Mouse (Mus musculus) embryonic facial prominence, embryonic 10.5 days (tissue): ENCODE measurements at regions not wholly inside any gene's neighbourhood (a gene's known extent, or its start where the extent isn't known, plus 50 kb on each side); places are given as distances from the start of the nearest gene placed in this dataset.

Experiments
- DNase-seq: peaks from one replicate; pipeline ENCODE4 v3.0.0-alpha.2; 2017; ENCODE audit warnings: low spot score
- H3K27ac ChIP-seq: fragments of 300-500 bp; sonication (generic); replicated peaks from 2 replicates; pipeline ENCODE4 v1.5.1; 2016; ENCODE audit warnings: mild to moderate bottlenecking
- H3K27me3 ChIP-seq: fragments of 300-500 bp; sonication (generic); replicated peaks from 2 replicates; pipeline ENCODE4 v1.6.1; 2016; ENCODE audit warnings: low read depth, mild to moderate bottlenecking; ENCODE audit not compliant: poor library complexity, severe bottlenecking
- H3K36me3 ChIP-seq: fragments of 300-500 bp; sonication (generic); replicated peaks from 2 replicates; pipeline ENCODE4 v1.6.1; 2016; ENCODE audit warnings: mild to moderate bottlenecking, moderate library complexity
- H3K4me1 ChIP-seq: fragments of 300-500 bp; sonication (generic); 2 replicates; pipeline ENCODE4 v1.6.1; 2016
- H3K4me3 ChIP-seq: fragments of 300-500 bp; sonication (generic); 2 replicates; pipeline ENCODE4 v1.5.1; 2016; ENCODE audit warnings: mild to moderate bottlenecking, moderate library complexity
- H3K9me3 ChIP-seq: fragments of 300-500 bp; sonication (generic); 2 replicates; pipeline ENCODE4 v1.6.1; 2016; ENCODE audit warnings: mild to moderate bottlenecking
- WGBS: fragments of 180-500 bp; shearing (Covaris S2); methylation state at CpG from one replicate; pipeline ENCODE4 v1.1.7; 2016; 5-methylcytosine and 5-hydroxymethylcytosine counted together

DNA sequence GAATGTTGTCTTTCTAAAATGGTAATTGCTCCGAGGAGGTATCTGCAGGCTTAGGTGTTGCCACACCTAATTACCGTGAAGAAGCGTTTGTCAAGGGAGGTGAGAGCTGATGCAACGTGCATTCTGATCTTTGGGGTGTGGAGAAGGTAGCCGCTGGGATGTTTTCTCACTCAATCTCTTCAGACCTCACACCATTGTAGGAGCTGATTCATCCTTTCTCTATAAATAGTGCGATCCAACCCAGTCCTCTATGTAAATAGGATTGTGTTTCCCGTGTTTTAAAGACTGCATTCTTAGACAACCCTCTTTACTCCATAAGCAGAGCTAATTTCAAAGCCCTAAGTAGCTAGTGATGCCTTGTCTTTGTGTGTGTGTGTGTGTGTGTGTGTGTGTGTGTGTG, 374.2 kb upstream of the Slc35b3 start:
- 78% methylated on average over 7 of the region's 7 CpGs for WGBS
- no peak overlapping the region for H3K27ac ChIP-seq
- no peaks in the 10 kb centered on the region for H3K9me3 ChIP-seq
- H3K27me3 ChIP-seq: no peaks in the 10 kb centered on the region
- no peak for DNase-seq
- H3K4me1 ChIP-seq: no peaks in the 10 kb centered on the region
- no peak overlapping the region for H3K4me3 ChIP-seq
- H3K36me3 ChIP-seq: no peaks in the 10 kb centered on the region

- Histone ChIP-seq H3K4me3 (no peak overlapping the region), H3K36me3 (no peaks in the 10 kb centered on the region), H3K27me3 (no peaks in the 10 kb centered on the region), H3K4me1 (no peaks in the 10 kb centered on the region), H3K9me3 (no peaks in the 10 kb centered on the region), H3K27ac (no peak overlapping the region)
- DNase-seq: no peak
- WGBS: 87% methylated on average over 3 of the region's 3 CpGs
Observed at GRCm38 (mm10) chr13:39329794-39330193, 369.1 kb upstream of the Slc35b3 start.

GRCm38 (mm10) chr13:39326176-39326575, 365.5 kb upstream of the Slc35b3 start:
- Histone ChIP-seq H3K4me1 (no peaks in the 10 kb centered on the region), H3K4me3 (no peak overlapping the region), H3K36me3 (no peaks in the 10 kb centered on the region), H3K9me3 (no peaks in the 10 kb centered on the region), H3K27me3 (no peaks in the 10 kb centered on the region), H3K27ac (no peak overlapping the region)
- DNase-seq: no peak
- WGBS: 75% methylated on average over 8 of the region's 8 CpGs

DNA sequence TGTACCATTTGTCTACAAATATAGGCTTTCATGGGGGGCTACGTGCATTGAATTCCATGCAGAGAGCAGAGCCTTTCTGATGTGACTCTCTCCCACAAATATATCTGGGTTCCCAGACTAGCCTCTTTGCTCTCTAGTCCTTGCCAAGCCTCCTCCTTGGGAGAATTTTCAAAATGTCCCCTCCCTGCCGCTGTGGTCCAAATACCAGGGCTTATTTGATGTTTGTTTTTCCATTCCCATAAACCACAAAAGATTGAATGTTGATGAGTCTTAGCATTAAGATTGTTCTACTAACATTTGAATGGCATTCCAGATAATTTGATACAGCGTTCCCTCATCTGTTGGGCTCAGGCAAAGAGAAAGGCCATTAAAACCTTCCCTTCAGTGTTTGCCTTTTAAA, 360.4 kb upstream of the Slc35b3 start:
- DNase-seq: no peak
- no peaks in the 10 kb centered on the region for H3K4me1 ChIP-seq
- no peak overlapping the region for H3K4me3 ChIP-seq
- H3K36me3 ChIP-seq: no peaks in the 10 kb centered on the region
- H3K9me3 ChIP-seq: no peaks in the 10 kb centered on the region
- no peak overlapping the region for H3K27ac ChIP-seq
- H3K27me3 ChIP-seq: no peaks in the 10 kb centered on the region
- 91% methylated on average over 3 of the region's 3 CpGs for WGBS

GRCm38 (mm10) chr13:39309758-39310157, 349.1 kb upstream of the Slc35b3 start:
- Histone ChIP-seq H3K27me3 (no peaks in the 10 kb centered on the region), H3K4me1 (peaks cover 17% of the 10 kb centered on the region), H3K36me3 (no peaks in the 10 kb centered on the region), H3K9me3 (no peaks in the 10 kb centered on the region), H3K27ac (no peak overlapping the region), H3K4me3 (no peak overlapping the region)
- no peak for DNase-seq
- WGBS: 90% methylated on average over 5 of the region's 5 CpGs

DNA sequence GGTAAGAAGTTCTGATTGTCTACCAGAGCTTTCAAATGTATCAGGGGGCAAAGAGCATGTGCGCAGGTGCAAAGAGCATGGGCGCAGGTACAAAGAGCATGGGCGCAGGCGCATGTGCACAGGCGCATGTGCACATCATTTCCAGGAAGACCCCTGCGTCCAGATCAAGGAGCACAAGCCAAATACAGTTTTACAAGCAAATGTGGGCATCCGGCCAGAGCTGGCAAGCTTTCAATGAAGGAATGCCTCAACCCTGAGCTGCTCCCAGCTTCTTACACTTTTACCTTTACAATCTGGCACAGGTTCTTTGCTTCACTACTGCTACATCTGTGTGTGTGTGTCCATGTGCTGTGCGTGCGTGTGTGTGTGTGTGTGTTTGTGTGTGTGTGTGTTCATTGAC, 347.2 kb upstream of the Slc35b3 start:
- Histone ChIP-seq H3K27me3 (no peaks in the 10 kb centered on the region), H3K4me1 (peaks cover 14% of the 10 kb centered on the region; the same call in 1 of the 2 replicates), H3K36me3 (no peaks in the 10 kb centered on the region), H3K4me3 (no peak overlapping the region), H3K9me3 (no peaks in the 10 kb centered on the region), H3K27ac (no peak overlapping the region)
- no peak for DNase-seq
- WGBS: 95% methylated on average over 9 of the region's 9 CpGs

DNA sequence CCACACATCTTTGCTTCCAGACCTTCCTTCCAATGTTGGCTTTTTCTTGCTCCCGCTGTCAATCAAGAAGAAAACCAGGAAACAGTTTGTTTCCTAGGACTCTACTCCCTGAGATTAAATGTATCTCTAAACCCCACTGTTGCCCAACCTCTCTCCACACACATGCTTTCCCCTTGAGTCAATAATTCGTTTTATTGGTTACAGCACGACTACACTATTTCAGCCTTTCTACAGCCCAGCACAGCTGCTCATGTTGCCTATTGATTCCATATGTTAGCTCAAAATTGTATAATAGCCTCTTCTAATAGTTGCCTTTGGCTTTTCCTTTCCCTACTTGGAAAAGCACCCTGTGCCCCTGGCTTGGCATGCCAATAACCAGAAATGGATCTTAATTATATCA, 346.2 kb upstream of the Slc35b3 start:
- peak; percentile 20 for DNase-seq
- Histone ChIP-seq H3K9me3 (no peaks in the 10 kb centered on the region), H3K36me3 (no peaks in the 10 kb centered on the region), H3K27me3 (no peaks in the 10 kb centered on the region), H3K4me1 (peaks cover 14% of the 10 kb centered on the region; the same call in 1 of the 2 replicates), H3K27ac (no peak overlapping the region), H3K4me3 (no peak overlapping the region)
- WGBS: 49% methylated on average over 3 of the region's 3 CpGs

GRCm38 (mm10) chr13:39297129-39297528, 336.5 kb upstream of the Slc35b3 start:
- Histone ChIP-seq H3K27me3 (no peaks in the 10 kb centered on the region), H3K4me3 (no peak overlapping the region), H3K36me3 (no peaks in the 10 kb centered on the region), H3K27ac (no peak overlapping the region), H3K4me1 (0 out of 2 replicates have a peak, but pooled peaks cover 3% of the 10 kb centered on the region), H3K9me3 (no peaks in the 10 kb centered on the region)
- DNase-seq: no peak
- 85% methylated on average over 6 of the region's 6 CpGs for whole genome bisulfite sequencing

GRCm38 (mm10) chr13:39290216-39290960, 329.7 kb upstream of the Slc35b3 start:
- WGBS: 83% methylated on average over 5 of the region's 6 CpGs
- H3K4me3 ChIP-seq: no peak overlapping the region

GRCm38 (mm10) chr13:39282272-39282671, 321.6 kb upstream of the Slc35b3 start:
- no peaks in the 10 kb centered on the region for H3K27me3 ChIP-seq
- H3K4me3 ChIP-seq: no peak overlapping the region
- WGBS: over 99% methylated on average over 2 of the region's 2 CpGs
- no peaks in the 10 kb centered on the region for H3K4me1 ChIP-seq
- no peaks in the 10 kb centered on the region for H3K36me3 ChIP-seq
- no peaks in the 10 kb centered on the region for H3K9me3 ChIP-seq
- H3K27ac ChIP-seq: no peak overlapping the region
- DNase-seq: no peak

More at GRCm38 (mm10) chr13:39290216-39290960, 329.7 kb upstream of the Slc35b3 start:
- DNase-seq: no peak
- H3K4me1 ChIP-seq: no peaks in the 10 kb centered on the region
- no peaks in the 10 kb centered on the region for H3K36me3 ChIP-seq
- H3K27me3 ChIP-seq: no peaks in the 10 kb centered on the region
- H3K27ac ChIP-seq: no peak overlapping the region
- H3K9me3 ChIP-seq: no peaks in the 10 kb centered on the region

GRCm38 (mm10) chr13:39278101-39278500, 317.4 kb upstream of the Slc35b3 start:
- Histone ChIP-seq H3K4me3 (no peak overlapping the region), H3K9me3 (no peaks in the 10 kb centered on the region), H3K27ac (no peak overlapping the region), H3K27me3 (no peaks in the 10 kb centered on the region), H3K4me1 (no peaks in the 10 kb centered on the region), H3K36me3 (no peaks in the 10 kb centered on the region)
- WGBS: 94% methylated on average over 1 of the region's 1 CpGs
- DNase-seq: no peak

DNA sequence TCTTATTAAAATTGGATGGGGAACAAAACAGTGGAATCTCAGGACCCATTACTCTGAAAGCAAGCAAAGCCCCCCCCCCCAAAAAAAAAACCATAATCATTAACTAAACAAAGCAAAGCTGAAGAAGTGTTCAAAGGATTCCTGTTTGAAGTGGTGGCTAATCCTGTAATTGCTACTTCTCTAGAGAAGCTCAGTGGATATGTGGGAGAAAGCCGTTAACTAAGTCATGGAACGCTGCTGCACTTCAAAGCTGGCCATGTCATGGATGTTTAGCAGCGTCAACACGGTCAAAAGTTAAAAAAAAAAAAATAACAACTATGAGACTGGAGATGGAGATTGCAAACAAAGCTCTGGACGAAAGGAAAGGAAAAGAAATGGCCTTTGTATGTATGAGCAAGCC, 305.3 kb upstream of the Slc35b3 start:
- Histone ChIP-seq H3K27me3 (no peaks in the 10 kb centered on the region), H3K27ac (no peak overlapping the region), H3K36me3 (no peaks in the 10 kb centered on the region), H3K4me3 (no peak overlapping the region), H3K4me1 (no peaks in the 10 kb centered on the region), H3K9me3 (no peaks in the 10 kb centered on the region)
- WGBS: 32% methylated on average over 5 of the region's 5 CpGs
- DNase-seq: no peak

- Histone ChIP-seq H3K27me3 (no peaks in the 10 kb centered on the region), H3K27ac (no peak overlapping the region), H3K9me3 (no peaks in the 10 kb centered on the region), H3K4me3 (no peak overlapping the region), H3K4me1 (no peaks in the 10 kb centered on the region), H3K36me3 (no peaks in the 10 kb centered on the region)
- DNase-seq: no peak
- 55% methylated on average over 3 of the region's 3 CpGs for WGBS
Observed at GRCm38 (mm10) chr13:39256708-39257107, 296.0 kb upstream of the Slc35b3 start.
